Mouse (Mus musculus) left cerebral cortex, adult 18-20 months (tissue): ENCODE data around the gene Elmo3. TPM values are rescaled to one million over a fixed set of nuclear protein-coding genes. Genes with fewer than 3 reads are reported as not detected.

Experiments used
- DNase-seq, 2 experiments: peaks; one replicate each; pipeline ENCODE4 v3.0.0; 2021 to 2022; ENCODE audit warnings: low spot score in 2 of 2, mixed read lengths in 1 of 2
- total RNA-seq, 2 experiments: library from RNA; stranded (reverse); gene quantifications; 2 replicates each; pipeline ENCODE4 v1.2.3; 2021

The Elmo3 gene
- total RNA-seq, 2 experiments from 2014 or later: 1.4 to 1.8 TPM

DNA sequence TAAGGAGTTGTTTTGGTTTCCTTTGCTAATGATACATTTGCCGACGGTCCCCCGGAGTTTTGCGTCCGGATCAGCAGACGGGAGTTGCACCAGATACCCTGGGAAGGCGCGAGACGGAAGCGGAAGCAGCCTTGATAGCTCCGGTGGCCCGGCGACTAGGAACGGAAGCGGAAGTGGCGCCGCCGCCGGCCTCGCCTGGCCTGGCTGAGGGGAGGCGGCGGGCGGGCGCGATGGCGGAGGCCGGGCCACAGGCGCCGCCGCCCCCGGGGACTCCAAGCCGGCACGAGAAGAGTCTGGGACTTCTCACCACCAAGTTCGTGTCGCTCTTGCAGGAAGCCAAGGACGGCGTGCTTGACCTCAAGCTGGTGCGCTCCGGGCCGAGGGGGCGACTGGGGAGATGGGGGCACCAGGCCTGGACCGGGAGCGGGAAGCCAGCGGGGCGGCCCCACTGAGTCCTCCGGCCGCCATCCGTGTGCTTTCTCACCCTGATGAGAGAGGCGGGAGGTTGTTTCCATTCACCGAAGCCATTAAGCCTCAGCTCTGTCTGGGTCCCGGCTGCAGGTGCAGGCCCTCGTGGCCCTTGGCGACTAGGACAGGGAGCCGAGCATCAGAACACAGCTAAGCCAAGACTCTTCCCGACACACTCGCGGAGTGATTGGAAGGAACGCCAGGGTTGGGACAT, 7.7 kb upstream of the Elmo3 start, which contains the start of gene E2f4:
E2f4 (plus strand) TSS at position 153 of the 682 bp plus-strand sequence.
- DNase-seq: peak; percentile 94 to 95

DNA sequence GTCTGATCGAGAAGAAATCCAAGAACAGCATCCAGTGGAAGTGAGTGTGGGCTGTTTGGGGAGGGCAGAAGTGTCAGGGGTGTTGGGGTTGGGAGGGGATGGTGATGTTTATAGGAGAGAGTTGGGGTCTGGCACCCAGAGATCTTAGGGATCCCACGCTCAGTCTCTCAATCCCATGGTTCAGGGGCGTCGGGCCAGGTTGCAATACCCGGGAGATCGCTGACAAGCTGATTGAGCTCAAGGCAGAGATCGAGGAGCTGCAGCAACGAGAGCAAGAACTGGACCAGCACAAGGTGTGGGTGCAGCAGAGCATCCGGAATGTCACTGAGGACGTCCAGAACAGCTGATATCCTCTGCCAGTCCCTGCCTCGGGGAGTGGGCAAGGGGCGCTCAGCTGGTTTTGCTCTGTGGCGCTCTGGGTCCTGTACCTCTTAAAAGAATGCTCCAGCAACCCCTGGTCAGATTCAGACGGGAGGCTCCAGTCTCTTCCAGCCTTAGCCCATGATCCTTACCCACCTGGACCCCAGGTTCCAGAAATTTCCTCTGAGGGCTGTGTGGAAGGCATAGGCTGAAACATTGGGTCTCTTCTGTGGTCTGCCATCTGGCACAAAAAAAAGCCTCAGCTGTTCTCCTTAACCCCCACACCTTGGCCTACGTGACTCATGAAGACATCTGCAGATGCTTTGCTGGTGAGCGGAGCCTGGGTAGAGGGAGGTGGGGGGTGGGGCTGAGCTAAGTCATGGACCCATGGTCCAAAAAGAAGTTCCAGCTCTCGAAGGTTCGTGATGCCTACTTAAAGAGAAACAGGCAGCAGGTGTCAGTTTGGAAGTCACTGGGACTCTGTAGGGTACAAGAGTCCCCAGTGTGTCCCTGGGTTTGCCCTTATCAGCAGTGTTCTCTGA, 6.8 kb upstream of the Elmo3 start:
- DNase-seq: no peak

DNA sequence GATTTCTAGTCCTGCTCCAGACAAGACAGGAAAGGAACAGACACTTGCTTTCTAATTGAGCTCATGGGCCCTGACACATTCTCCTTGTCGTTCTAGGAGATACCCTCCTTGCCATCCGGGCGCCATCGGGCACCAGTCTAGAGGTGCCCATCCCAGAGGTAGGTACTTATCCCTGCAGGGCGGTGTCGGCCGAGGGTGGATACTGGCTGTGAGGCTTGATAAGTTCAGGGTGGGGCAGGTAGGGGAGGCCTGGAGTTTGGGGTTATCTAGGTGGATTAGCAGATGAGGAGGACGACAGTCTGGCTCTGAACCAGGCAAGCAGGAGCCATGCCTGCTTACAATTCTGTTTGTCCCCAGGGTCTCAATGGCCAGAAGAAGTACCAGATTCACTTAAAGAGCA, 5.4 kb upstream of the Elmo3 start:
- DNase-seq: no peak

DNA sequence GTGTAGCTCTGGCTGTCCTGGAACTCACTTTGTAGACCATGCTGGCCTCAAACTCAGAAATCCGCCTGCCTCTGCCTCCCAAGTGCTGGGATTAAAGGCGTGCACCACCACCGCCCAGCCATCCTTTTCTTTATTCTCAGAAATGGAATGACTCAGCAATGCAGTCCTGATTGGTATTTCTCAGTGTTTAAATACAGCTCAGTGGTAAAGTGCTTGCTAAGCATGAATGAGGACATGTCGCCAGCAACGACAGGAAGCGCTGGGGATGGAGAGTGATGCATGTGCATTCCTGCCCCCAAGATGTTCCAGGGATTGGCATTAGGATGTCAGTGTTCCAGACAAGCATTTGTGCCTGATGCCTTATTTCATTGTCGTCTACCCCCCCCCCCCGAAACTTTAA, 2.0 kb upstream of the Elmo3 start:
- no peak for DNase-seq

DNA sequence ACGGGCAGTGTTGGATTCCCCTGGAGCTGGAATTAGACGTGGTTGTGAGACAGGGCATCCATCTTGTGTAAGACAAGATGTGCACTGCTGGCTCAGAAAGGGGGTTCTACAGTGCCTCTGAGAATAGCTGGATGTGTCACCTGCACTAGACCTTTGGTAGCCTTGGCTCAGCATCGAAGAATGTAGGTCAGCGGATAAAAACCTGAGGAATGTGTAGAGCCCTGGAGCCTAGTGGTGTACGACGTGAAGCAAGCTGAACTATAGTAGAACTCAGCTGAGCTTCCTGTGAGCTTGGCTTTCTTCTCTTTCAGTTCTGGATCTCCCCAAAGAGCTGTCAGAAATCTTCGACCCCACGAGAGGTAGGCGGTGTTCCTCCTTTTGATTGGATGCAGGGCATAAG, 1.5 kb upstream of the Elmo3 start:
- DNase-seq: no peak

DNA sequence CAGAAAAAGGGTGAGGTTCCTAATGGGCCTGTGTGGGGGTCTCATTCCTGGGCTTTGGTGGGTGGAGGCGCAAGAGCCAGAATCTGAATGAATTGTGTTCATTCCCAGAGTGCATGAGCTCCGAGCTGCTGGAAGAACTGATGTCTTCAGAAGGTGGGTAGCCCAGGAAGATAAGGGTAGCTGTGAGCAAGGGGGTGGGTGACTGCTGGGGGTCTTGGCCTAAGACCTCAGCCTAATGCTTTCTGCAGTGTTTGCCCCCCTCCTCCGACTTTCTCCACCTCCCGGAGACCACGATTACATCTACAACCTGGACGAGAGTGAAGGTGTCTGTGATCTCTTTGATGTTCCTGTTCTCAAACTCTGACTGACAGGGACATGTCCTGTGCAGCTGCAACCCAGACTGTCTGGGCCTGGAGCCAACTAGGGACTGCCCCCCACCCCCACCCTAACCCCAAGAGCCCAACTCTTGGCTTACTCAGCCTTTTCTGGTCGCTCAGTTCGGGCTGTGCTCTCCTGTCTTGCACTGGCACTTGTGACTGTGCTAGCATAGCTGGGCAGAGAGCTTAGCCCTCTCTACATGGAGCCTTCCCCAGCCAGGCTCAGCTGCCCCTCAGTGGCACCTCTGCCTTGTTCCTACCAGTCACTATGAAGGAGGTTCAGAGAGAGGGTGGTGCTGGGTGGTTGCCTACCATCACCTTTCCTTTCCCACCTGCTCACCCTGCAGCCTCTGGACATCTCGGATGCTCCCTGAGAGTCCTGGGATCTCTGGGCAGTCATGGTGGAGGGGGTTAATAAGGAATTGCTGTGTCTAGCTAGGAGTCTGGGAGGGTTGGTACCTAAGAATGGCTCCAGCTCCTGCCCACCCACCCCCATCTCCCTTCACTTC, 833 bp upstream of the Elmo3 start:
- no peak for DNase-seq

DNA sequence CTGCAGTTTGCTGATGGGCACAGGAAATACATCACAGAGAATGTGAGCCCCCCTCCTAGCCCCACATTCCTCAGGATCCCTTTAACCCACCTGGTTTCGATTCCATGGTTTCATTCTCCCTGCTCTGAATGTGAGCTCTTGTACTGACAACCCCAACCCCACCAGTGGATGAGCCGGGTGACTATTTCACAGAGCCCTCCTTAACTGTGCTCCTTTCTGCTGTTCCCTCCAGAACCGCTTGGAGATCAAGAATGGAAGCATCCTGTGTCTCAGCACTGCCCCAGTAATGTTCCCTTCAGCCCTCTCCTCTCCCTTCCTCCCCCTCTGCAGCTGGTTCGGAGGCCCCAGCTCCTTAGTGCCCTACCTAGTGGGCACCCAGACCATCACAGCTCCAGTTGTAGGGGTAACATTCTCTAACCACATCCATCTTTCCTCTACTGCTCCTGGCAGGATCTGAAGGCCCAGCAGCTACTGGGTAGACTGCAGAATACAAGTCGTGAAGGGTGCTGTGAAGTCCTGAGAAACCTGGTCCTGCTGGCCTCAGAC, 818 bp downstream of the Elmo3 start:
- DNase-seq: no peak

DNA sequence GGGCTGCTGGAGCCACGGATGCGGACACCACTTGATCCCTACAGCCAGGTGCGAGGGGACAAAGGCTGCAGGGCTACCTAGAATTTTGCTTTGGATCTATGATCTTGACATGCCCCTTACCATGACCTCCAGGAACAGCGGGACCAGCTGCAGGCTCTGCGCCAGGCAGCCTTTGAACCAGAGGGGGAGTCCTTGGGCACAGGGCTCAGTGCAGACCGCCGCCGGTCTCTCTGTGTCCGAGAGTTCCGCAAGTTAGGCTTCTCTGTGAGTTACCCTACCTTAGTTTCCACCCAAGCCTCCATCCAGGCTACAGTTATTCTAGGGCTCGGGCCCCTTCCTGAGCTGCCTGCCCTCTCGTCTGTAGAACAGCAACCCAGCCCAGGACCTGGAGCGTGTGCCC, 2.3 kb downstream of the Elmo3 start:
- no peak for DNase-seq

DNA sequence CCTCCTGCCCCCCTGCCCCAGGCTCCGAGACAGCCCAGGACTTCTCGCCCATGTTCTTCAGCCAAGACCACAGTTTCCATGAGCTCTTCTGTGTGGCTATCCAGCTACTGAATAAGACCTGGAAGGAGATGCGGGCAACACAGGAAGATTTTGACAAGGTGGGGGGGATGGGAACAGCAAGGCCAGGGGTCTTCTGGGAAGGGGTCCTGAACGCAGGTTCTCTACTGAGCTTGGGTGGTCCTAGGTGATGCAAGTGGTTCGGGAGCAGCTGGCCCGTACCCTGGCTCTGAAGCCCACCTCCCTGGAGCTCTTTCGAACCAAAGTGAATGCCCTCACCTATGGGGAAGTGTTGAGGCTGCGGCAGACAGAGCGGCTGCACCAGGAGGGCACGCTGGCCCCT, 3.0 kb downstream of the Elmo3 start:
- DNase-seq: no peak

DNA sequence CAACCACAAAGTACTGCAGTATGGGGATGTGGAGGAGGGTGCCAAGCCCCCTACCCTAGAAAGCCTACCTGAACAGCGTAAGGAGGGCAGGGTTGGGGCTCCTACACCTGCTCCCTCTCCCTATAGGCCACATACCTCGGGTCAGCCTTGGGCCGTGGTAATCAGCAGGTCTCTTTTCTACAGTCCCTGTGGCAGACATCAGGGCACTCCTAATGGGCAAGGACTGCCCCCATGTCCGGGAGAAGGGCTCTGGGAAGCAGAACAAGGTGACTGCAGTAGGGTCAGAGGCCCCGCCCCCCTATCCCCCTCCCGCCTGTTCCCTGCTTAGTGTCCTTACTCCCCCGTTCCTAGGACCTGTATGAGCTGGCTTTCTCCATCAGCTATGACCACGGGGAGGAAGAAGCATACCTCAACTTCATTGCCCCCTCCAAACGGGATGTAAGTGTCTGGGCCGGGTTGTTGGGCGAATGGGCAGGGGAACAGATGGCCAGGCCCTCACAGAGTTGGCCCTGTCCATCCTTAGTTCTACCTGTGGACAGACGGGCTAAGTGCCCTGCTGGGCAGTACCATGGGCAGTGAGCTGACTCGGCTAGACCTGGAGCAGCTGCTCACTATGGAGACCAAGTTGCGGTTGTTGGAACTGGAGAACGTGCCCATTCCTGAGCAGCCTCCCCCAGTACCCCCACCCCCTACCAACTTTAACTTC, 3.9 kb downstream of the Elmo3 start:
- no peak for DNase-seq

DNA sequence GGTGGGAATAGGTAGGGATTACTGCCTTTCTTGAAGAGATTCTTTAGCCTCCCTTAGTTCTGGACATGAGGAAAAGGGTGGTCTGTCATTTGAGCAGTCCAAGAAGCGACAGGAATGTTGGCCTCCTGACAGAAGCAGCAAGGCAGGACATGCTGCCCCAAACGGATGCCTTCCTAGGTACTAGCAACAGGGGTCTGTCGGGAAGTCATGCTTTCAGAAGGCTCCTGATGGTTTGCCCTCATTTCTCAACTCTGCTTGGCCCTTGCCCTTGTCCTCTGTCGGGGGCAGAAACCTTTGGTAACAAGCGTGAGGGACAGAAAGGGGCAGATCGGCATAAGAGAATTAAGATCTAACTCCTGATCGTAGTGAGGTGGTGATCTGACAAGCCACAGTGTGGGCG, 4.7 kb downstream of the Elmo3 start:
- no peak for DNase-seq

DNA sequence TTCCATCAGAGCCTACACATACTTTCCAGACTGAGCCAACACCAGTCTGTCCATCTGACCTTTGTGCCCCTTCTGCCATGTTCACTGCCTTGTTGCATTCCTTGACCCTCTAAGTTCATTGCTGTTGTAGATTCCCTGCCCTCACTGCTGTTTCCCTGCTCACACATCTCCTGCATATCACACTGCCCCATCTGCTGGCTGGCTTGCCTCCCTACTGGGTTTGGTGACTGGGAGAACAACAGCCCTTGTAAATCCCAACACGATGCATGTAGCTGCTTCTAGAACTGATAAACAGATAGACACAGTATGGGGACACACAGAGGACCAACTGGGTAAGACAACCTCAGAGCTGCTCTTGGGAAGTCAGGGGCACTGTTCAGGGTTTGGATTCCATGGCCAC, 6.3 kb downstream of the Elmo3 start:
- DNase-seq: no peak

DNA sequence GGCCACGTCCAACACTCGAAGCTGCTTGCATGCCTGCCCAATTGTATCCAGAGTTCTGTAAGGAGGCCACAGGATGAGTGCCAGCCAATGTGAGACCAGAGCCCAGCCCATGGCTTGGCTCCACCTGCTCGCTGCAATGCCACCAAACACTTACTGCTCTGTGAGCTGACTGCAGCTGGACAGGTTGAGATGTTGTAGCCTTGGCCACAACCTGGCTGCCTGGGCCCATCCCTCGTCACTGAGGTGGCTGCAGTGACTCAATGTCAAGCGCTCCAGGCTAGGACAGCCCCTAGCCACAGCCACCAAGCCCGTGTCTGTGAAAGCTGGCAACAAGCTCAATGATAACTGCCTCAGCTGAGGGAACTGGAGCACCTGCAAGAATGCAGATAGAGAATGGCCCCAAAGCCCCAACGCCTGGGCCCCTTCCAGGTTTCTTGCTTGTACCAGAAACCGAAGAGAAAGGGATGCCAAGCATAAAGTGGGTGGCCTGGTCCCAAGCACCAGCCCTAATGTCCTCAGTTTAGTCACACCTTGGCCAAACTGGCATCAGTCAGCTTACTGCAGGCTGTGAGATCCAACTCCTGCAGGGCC, 7.6 kb downstream of the Elmo3 start:
- DNase-seq: no peak

DNA sequence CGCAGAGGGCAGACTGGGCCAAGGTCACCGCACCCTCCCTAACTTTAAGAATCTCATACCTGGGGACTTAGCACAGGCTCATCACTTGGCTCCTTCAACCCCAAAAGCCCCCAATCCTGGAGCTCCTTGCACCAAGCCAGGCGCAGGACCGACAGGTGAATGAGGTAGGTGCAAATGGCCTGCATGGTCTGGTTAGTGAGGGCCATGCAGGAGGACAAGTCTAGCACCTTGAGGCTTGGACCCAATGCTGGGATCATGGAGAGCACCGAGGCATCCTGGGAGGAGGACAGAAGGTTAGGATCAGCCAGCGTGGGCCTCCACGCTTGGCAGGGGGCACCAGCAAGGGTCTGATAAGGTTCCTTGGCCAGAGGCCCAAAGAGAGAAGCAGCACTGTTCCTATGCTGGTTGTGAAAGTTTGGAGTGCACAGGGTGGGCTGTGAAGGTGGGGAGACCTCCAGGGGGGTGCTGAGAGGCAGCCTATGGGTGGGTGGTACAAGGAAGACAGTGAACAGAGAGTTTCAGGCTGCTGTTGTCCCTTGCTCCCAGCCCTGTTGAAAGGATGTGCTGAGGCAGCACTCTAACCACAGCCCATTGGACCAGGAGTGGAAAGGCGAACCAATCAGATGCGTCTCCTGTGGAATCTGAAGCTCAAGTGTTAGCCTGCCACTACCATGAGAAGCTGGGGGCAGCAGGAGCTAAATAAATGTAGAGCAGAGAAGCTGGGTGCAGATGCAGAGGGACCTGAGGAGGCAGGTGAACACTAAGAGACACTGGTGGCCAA, 8.4 kb downstream of the Elmo3 start:
- no peak for DNase-seq

DNA sequence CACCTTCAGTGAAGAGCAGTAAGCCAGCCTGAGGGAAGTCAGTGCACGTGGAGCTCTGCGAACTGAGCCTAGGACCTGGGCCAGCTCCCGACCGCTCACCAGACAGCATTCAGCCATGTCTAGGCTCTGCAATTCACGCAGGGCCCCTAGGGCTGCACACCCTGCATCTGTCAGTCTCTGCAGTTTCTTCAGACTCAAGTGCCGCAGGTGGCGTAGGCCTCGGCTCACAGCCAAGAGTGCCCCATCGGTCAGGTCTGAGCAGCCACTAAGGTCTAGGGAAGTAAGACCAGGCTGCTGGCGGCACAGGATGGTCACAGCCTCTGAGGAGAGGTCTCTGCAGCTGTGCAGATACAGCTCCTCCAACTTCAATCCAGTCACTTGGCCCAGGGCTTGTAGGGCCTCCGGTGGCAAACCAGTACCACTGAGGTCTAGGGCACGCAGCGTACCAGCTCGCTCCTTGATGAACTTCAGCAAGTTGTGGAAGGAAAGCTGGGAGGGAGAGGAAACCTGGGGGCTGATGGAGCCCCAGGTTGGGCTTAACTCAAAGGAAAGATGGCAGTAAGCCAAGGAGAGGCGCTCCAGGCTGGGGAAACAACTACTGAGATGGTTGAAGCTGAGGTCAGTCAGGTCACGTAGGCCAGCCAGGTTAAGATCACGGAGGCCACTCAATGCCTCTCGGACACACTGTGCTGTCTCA, 9.8 kb downstream of the Elmo3 start:
- no peak for DNase-seq

DNA sequence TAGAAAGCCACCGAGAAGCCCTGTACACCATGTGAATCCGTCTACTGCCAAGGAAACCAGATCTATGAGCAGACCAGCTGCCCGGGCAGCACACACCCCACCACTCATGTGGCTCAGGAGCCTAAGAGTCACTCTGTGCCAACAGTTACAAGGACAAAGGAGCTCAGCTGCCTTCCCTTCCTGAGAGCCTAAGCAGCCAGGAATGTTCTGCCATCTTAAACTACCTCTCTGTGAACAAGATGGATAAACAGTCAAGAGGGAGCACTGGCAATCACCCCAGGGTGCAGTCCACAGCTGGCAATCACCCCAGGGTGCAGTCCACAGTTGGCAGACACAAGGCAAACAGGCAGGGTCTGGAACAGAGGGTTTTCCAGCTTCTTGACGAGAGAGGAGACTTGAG, 12.5 kb downstream of the Elmo3 start:
- DNase-seq: no peak

DNA sequence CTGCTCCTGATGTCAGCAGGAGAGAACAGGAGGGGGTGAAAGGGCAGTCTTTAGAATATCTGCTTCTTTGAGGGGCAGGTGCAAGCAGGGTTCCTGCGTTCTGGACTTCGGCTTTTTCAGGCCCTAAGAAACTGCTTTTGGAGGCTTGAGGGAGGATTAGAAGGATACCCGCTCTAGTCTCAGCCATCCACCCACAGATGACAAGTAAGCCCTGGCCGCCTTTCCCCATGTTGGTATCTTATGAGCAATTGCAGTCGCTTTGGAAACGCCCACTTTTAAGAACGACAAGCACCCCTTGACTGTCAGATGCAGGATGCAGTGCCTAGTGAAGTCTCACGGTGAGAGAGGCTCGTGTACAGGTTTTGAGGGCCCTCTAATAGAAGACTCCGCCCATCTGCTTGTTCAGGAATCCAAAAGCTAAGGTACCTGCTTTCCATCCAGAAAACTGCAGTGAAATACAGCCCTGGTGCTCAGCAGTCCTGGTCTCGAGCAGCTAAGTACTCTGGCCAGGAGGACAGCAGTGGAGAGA, 13.3 kb downstream of the Elmo3 start:
- DNase-seq: no peak

DNA sequence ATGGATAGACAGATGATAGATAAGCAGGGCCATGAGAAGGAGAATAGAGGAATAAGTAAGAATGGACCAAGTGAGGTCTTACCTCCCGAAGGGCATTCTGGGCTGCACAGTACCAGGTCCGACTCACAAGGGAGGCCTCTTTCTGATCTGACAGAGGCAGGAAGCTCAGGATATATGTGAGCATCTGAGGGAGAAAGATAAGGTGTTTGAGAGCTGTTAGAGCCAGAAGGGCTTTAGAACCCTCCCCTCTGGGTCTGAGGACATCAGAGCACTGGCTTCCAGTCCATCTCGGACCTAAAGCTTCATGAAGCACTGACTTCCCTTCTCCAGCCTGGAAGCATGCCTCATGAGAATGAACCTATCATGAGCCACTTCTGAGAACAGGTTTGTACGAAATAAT, 17.8 kb downstream of the Elmo3 start:
- no peak for DNase-seq

DNA sequence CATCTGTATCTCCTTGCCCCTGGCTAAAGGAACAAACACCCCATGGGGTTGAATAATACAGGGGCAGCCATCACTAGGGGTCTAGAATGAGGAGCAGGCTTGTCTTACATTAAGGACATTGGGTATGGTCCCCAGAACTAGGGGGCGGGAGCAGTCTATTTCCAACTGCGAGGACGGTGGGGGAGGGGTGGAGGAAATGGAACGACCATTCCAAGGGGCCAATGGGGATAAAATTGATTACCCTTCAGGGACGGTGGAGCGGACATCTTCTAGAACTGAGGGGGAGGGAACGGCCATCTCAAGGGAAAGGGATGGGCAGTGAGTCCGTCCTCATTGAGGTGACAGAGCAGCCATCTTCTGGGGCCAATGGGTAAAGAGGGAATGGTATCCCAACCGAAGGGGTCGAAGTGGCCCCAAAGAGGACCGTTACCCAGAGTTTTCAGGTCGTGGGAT, 20.3 kb downstream of the Elmo3 start:
- DNase-seq: no peak
